Mouse (Mus musculus): ENCODE measurements around the gene Paqr8. TPM values are rescaled to one million over a fixed set of nuclear protein-coding genes. Genes with fewer than 3 reads are reported as not detected.

The Paqr8 gene
- polyA plus RNA-seq, 1 experiment from 2014 or later, result 5.7 TPM

- DNase-seq (ENCODE audit: low spot score) (no peak), ATAC-seq (replicated peaks; ENCODE audit: insufficient number of reproducible peaks, low FRiP score, low TSS enrichment, low read depth) (no peak)
- no peak overlapping the region for H3K27ac ChIP-seq (replicated peaks; ENCODE audit: low read depth, low read length)
- H3K4me2 ChIP-seq (ENCODE audit: low read depth, low read length), result no peak overlapping the region
- no peaks in the 10 kb centered on the region for H3K9me3 ChIP-seq (replicated peaks; ENCODE audit: control insufficient read depth, low read length)
- no peak overlapping the region for H3K4me3 ChIP-seq (ENCODE audit: low read depth, low read length)
- H3K27me3 ChIP-seq (ENCODE audit: control insufficient read depth, insufficient read depth, low read length), result no peaks in the 10 kb centered on the region
- H3K4me1 ChIP-seq (ENCODE audit: control insufficient read depth, insufficient read depth, low read length), result no peaks in the 10 kb centered on the region
- no peaks in the 10 kb centered on the region for H3K36me3 ChIP-seq (replicated peaks; ENCODE audit: control insufficient read depth, insufficient read depth, low read depth, low read length)
- 86% methylated on average over 6 of the region's 6 CpGs for WGBS
- H3K9ac ChIP-seq (replicated peaks; ENCODE audit: low read length), result no peak overlapping the region
Observed at GRCm38 (mm10) chr1:20981764-20982163, 91.4 kb downstream of the Paqr8 start.

GRCm38 (mm10) chr1:20984103-20984502, 93.7 kb downstream of the Paqr8 start:
- WGBS, result 68% methylated on average over 2 of the region's 2 CpGs
- no peak for ATAC-seq (replicated peaks; ENCODE audit: insufficient number of reproducible peaks, low FRiP score, low TSS enrichment, low read depth)

GRCm38 (mm10) chr1:20984582-20984981, 94.2 kb downstream of the Paqr8 start:
- no peak overlapping the region for H3K4me2 ChIP-seq (ENCODE audit: low read depth, low read length)
- no peaks in the 10 kb centered on the region for H3K9me3 ChIP-seq (replicated peaks; ENCODE audit: control insufficient read depth, low read length)
- ATAC-seq (replicated peaks; ENCODE audit: insufficient number of reproducible peaks, low FRiP score, low TSS enrichment, low read depth), result no peak
- H3K27ac ChIP-seq (replicated peaks; ENCODE audit: low read depth, low read length), result no peak overlapping the region
- no peaks in the 10 kb centered on the region for H3K27me3 ChIP-seq (ENCODE audit: control insufficient read depth, insufficient read depth, low read length)
- no peak for DNase-seq (ENCODE audit: low spot score)
- WGBS, result 81% methylated on average over 4 of the region's 4 CpGs
- no peaks in the 10 kb centered on the region for H3K36me3 ChIP-seq (replicated peaks; ENCODE audit: control insufficient read depth, insufficient read depth, low read depth, low read length)
- H3K4me1 ChIP-seq (ENCODE audit: control insufficient read depth, insufficient read depth, low read length), result no peaks in the 10 kb centered on the region
- H3K4me3 ChIP-seq (ENCODE audit: low read depth, low read length), result no peak overlapping the region
- no peak overlapping the region for H3K9ac ChIP-seq (replicated peaks; ENCODE audit: low read length)

More at GRCm38 (mm10) chr1:20984103-20984502, 93.7 kb downstream of the Paqr8 start:
- DNase-seq (ENCODE audit: low spot score), result no peak
- no peak overlapping the region for H3K27ac ChIP-seq (replicated peaks; ENCODE audit: low read depth, low read length)
- no peak overlapping the region for H3K4me3 ChIP-seq (ENCODE audit: low read depth, low read length)
- no peak overlapping the region for H3K4me2 ChIP-seq (ENCODE audit: low read depth, low read length)
- H3K27me3 ChIP-seq (ENCODE audit: control insufficient read depth, insufficient read depth, low read length), result no peaks in the 10 kb centered on the region
- no peaks in the 10 kb centered on the region for H3K4me1 ChIP-seq (ENCODE audit: control insufficient read depth, insufficient read depth, low read length)
- no peaks in the 10 kb centered on the region for H3K9me3 ChIP-seq (replicated peaks; ENCODE audit: control insufficient read depth, low read length)
- H3K9ac ChIP-seq (replicated peaks; ENCODE audit: low read length), result no peak overlapping the region
- H3K36me3 ChIP-seq (replicated peaks; ENCODE audit: control insufficient read depth, insufficient read depth, low read depth, low read length), result no peaks in the 10 kb centered on the region

GRCm38 (mm10) chr1:20986378-20987056, 96.1 kb downstream of the Paqr8 start:
- Histone ChIP-seq H3K36me3 (replicated peaks; ENCODE audit: control insufficient read depth, insufficient read depth, low read depth, low read length) (no peaks in the 10 kb centered on the region), H3K9ac (replicated peaks; ENCODE audit: low read length) (no peak overlapping the region), H3K4me2 (ENCODE audit: low read depth, low read length) (no peak overlapping the region), H3K27me3 (ENCODE audit: control insufficient read depth, insufficient read depth, low read length) (no peaks in the 10 kb centered on the region), H3K4me3 (ENCODE audit: low read depth, low read length) (no peak overlapping the region), H3K9me3 (replicated peaks; ENCODE audit: control insufficient read depth, low read length) (no peaks in the 10 kb centered on the region), H3K27ac (replicated peaks; ENCODE audit: low read depth, low read length) (no peak overlapping the region), H3K4me1 (ENCODE audit: control insufficient read depth, insufficient read depth, low read length) (no peaks in the 10 kb centered on the region)
- DNase-seq (ENCODE audit: low spot score) (no peak), ATAC-seq (replicated peaks; ENCODE audit: insufficient number of reproducible peaks, low FRiP score, low TSS enrichment, low read depth) (no peak)
- 75% methylated on average over 10 of the region's 10 CpGs for WGBS

Other genes with a start within 250 kb of the Paqr8 start
- not detected in 2 replicates for gene Il17a, start 159.7 kb upstream of the Paqr8 start, polyA plus RNA-seq (2014; fragmentation: Nextera tagmentation; extraction: Ambion mirVana)
- not detected in 2 replicates for gene Il17f, start 100.0 kb upstream of the Paqr8 start, polyA plus RNA-seq (2014; fragmentation: Nextera tagmentation; extraction: Ambion mirVana)
- 219 TPM in 2 replicates for gene Mcm3, start 70.3 kb upstream of the Paqr8 start, polyA plus RNA-seq (2014; fragmentation: Nextera tagmentation; extraction: Ambion mirVana)
- gene Efhc1, start 61.0 kb downstream of the Paqr8 start, polyA plus RNA-seq (2014; fragmentation: Nextera tagmentation; extraction: Ambion mirVana), result 2.7 and 2.8 TPM in 2 replicates
- gene Tram2, start 188.6 kb downstream of the Paqr8 start, polyA plus RNA-seq (2014; fragmentation: Nextera tagmentation; extraction: Ambion mirVana), result 8.7 and 9.0 TPM in 2 replicates